Mouse (Mus musculus) heart, adult 11 months (tissue): ENCODE data around the gene Msmb.
"Not testable (repeated sequence)": the region's sequence is repeated elsewhere in the genome, so short reads cannot be mapped to it uniquely, and the experiment has no call there.

ENCODE experiments used
- DNase-seq: peaks from one replicate; pipeline ENCODE4 v3.0.0; 2022

Msmb gene

DNA sequence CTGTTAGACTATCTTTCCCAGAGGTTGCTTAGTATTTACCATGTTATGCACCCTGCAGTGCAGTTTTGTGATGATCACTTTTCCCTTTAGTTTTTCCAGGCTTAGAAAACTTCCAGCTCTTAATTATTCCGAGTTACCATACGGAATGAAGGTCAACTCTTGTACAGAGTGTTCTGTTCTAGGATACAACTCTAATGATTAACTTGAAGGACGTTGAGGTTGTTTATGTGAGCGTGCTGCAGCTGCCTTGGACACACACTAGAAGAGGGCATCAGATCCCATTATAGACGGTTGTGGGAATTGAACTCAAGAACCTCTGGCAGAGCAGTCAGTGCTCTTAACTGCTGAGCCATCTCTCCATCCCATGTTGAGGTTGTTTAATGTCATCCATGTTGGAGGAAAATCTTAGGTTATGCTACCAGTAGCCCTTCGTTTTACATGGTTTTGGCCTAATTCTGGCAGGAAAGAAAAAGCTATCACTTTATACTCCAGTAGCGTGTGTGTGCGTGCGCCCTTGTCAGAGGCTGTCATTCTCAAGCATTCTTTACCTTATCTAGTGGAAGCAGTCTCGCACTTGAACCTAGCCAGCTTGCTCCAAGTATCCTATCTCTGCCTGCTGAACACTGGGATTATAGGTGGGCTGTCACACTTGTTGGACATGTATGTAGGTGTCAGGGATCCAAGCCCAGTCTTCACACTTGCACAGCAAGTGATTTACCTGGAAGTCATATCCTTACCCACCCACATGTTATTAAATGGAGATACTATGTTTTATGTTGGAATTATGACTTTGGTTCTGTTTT lies 37.8 kb downstream of the Msmb start:
- peak; percentile 62 for DNase-seq

DNA sequence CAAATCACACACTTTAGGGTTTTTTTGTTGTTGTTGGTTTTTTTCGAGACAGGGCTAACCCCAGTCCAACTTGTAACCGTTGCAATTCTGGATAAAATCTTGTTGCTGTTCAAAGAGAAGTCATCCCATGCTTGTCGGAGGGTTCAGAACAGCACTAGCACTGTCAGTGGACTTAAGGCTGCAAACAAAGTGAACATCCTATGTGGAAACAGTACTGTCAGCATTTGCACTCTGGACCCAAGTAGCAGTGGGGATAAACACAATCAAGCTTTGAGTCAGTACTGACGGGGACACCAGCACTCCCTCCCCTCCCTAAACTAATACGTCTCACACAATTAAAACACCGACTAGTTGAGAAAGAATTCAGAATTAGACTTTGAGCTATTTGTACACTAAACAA lies 39.0 kb downstream of the Msmb start:
- DNase-seq = peak; percentile 55

DNA sequence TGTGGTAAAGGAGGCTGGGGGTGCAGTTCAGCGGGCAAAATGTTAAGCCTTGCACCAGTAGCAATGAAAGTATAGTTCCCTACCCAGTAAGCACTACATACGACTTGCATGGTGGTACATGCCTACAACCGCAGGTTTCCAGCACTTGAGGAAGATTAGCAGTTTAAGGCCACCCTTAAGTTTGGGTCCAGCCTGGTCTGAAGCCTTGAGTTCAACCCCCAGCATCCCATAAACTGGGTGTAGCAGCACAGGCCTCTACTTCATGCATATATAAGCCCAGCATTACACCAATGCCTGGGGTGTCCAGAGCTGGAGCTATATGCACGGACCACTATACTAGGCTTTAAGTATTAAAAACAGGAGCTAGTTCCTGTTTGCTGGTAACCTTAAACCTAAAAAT lies 42.0 kb downstream of the Msmb start:
- DNase-seq = peak; percentile 80

DNA sequence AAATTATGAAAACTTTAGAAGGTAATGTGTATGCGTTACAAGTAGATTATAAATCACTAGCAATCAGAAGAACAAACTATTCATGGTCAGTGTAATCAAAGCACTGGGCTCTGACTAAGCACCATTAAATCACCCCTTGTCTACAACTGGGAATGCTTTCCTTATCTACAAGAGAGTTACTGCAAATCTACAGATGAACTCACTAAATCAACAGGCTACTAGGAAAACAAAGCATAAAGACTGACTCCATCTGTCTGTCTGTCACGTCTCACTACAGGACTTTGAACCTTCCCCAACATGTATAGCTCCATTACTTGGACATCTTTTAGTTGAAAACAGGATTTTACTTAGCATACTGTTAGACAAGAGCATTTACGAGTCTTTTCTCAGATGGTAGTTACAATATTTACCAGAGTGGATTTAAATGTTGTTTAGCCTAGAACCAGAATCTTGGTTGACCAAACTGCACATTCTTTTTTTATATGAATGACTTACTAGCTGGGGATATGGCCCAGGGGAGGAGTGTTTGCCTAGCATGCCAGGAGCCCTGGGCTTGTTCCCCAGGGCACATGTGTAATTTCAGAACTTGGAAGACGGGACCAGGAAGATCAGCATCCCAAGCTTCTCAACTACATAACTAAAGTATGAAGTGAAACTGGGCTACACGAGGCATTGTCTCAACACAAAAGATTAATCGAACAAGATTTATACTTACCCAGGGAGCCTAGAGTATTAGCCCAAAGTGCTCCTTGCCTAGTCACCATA lies 49.0 kb downstream of the Msmb start:
- peak; percentile 84 for DNase-seq

DNA sequence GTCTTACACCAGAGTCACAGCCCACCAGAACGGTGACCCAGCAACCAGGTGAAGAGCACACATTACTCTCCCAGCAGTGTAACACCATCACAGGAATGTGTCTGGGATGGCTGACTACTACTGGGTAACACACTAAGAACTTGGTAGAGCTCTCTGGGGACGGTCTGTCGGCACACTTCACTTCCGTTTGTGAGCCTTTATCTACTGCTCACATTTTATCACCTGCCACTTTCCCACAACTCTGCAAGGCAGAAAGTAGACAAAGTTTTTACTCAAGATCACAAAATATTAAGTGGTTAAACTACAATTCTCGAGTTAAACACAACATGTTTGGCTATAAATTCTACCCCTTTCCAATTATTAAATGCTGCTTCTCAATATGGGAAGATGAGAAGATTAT lies 50.1 kb downstream of the Msmb start:
- DNase-seq = no peak

DNA sequence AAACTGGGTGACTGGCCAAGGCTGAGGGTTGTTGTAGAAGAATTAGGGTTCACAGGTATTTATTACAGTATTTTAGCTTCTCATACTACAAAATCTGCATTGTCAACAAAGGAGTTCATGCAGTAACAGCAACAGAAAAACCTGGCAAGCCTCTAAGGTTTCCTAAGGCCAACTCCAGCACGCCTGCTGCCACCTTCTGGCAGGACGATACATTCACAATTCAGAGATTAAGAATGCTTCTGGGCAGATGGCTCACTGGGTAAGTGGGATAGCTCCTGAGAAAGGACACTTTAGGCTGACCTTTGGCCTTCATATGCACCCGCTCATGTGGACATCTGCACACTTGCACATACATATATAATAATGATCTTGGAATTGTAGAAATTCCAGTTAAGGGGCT lies 50.6 kb downstream of the Msmb start:
- no peak for DNase-seq

DNA sequence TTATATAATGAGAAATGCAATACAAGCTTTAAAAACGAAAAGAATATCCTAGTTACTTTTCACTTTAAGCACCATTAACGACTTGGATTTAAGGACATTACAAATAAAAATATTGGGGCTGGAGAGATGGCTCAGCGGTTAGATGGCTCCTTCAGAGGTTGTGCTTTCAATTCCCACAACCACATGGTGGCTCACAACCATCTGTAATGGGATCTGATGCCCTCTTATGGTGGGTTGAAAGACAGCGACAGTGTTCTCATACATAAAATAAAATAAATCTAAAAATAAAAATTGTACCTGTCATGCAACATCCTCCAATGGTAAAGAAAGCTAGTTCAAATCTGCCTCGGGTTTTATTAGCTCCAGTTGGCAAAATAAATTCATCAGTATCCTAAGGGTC lies 51.7 kb downstream of the Msmb start:
- not testable (repeated sequence) for DNase-seq

DNA sequence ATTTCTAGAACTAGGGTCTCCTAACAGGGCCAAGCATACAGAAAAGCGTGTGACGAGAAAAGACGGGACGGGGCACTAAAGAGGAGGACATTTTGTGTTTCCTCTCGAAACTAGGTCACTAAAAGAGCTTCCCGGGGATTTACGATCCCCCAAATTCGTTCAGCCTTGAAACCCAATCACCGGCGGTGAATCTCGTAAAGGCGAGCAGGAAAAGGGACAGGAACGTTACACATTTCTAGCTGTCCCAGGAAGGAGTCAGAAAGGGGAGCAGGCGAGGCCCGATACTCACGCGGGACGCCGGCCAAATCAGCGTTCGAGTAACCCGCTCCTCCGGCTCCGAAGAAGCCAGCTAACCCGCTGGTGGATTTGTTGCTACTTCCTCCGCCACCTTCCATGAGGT lies 59.5 kb downstream of the Msmb start:
- DNase-seq = no peak

DNA sequence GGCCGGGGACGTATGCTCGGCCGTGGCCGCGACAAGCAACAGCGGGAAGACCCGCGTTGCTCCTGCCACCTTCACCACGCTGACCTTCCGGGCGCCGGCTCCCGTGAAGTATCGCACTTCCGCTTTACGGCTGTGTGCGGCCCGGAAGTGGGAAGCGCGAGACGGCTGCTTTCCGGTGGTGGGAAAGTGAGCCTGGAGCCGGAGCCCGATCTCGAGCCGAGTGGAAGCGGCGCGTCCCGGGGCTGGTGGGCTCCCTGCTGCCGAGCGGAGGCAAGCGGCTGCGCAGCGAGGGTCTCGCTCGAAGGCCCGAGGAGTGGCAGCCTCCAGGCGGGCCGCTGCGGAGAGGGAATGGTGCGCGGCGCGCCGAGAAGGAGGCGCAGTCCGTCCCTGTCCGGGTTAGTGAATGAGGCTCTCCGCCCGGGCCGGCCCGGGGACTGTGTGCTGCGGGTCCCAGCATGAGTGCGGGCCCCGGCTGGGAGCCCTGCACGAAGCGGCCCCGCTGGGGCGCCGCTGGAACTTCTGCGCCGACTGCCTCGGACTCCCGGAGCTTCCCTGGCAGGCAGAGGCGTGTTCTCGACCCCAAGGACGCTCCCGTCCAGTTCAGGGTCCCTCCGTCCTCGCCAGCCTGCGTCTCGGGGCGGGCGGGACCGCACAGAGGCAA lies 60.1 kb downstream of the Msmb start, which contains the start of the genes Timm23 and Parg:
TSS of gene Timm23 (minus strand) at position 108 of the 661 bp plus-strand sequence.
TSS of gene Parg (plus strand) at position 159 of the 661 bp plus-strand sequence.
- DNase-seq = peak; percentile 99
